Mouse (Mus musculus) liver, postnatal 0 days (tissue): ENCODE results near the gene Krtap28-13.

Source experiments
- CTCF ChIP-seq: sonication (generic); IDR thresholded peaks from 2 replicates; pipeline ENCODE4 v1.5.1; 2016; ENCODE audit warnings: antibody characterized with exemption, low read depth
- EP300 ChIP-seq: IDR thresholded peaks from 2 replicates; pipeline ENCODE4 v1.6.1; 2016; ENCODE audit warnings: antibody characterized with exemption, low read depth, mild to moderate bottlenecking

- TF ChIP-seq CTCF, result no peak
- TF ChIP-seq EP300, result no peak
Observed at GRCm38 (mm10) chr1:83107410-83107978, 46.8 kb downstream of the Krtap28-13 start.
